Mouse (Mus musculus): ENCODE data around the gene Six5.

Six5 gene

GRCm38 (mm10) chr7:19096421-19096976 is 2.1 kb downstream of the Six5 start:
- no peak for DNase-seq (ENCODE audit: low spot score in 2 of 2)

- no peak for DNase-seq (ENCODE audit: low spot score in 2 of 2)
Observed at GRCm38 (mm10) chr7:19097217-19097616, 2.8 kb downstream of the Six5 start.

DNA sequence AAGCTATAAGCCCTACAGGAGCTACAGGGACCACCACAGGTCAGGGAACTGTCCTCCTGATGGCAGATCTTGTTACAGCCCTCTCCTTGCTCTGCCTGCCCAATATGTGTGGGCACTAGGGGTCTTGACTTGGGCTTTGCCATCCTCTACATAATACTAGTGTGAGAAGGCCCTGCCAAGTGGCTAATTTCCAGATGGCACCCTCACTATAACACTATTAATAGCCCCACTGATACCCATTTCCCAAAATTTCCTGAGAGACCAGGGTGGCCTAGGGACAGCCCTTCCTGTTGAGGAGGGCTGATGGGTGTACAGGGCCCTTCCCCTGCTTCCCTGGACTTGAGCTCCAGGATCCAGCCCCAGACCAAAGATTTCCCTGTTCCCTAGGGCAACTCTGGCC is 3.5 kb downstream of the Six5 start:
- DNase-seq (ENCODE audit: low spot score in 2 of 2): no peak

DNA sequence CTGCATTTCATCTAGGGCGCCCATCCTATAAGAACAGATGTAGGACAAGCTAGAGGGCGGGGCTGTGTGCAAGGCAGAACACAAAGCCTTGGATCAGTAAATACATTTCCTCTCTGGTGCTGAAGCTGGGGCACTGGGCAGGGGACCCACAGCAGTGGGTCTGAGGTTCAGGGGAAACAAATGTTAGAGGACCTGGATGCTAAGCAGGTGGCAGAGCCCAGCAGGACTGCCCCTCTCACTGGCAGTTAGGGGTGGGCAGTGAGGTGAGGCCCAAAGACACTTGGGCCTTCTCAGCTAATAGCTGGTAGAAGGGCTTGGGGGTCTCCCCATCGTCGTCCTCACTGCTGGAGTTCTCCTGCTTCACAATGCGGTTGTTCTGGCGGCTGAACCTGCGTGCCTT is 4.4 kb downstream of the Six5 start:
- no peak for DNase-seq (ENCODE audit: low spot score in 2 of 2)

GRCm38 (mm10) chr7:19100290-19100689 is 5.9 kb downstream of the Six5 start:
- no peak for DNase-seq (ENCODE audit: low spot score in 2 of 2)

DNA sequence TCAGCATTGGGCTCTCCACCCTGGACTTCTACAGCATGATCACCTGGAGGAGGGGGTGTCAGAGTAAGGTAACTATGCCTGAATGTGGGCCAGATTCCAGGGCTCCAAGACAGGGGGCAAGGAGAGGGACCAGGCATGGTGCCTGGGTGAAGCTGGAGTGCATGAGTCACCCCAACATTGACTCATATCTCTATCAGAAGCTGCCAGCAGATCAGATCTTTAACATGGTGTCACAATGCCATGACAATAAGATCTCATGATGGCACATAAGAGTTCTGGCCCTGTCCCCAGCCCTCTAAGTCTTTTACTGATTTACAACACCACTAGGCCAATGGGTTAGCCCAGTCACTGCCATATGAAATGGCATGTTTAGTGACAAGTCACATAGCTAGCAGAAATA is 9.3 kb downstream of the Six5 start:
- no peak for DNase-seq (ENCODE audit: low spot score in 2 of 2)

- DNase-seq (ENCODE audit: low spot score in 2 of 2): no peak
Observed at GRCm38 (mm10) chr7:19104486-19104885, 10.1 kb downstream of the Six5 start.

DNA sequence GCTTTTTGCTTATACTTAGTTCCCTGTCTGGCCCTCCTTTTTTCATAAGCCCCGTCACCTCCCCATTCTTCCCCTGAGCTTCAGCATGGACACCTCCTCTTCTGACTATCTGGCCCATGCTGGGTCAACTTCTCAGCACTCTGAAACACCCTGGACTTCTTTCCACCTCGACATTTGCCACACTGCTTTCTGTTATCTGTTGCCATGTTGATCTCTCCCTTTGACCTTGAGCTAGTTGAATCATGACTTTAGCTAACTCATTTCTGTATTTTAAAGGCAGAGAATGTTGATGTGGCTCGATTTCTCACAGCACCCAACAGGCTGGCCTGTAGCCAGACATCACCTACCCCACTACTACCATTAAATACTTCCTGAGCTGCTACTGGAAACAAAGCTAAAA is 13.0 kb downstream of the Six5 start:
- no peak for DNase-seq (ENCODE audit: low spot score in 2 of 2)

GRCm38 (mm10) chr7:19109565-19109964 is 15.2 kb downstream of the Six5 start:
- no peak for DNase-seq (ENCODE audit: low spot score in 2 of 2)

- peak; percentile 52 to 59 for DNase-seq (ENCODE audit: low spot score in 2 of 2)
Observed at GRCm38 (mm10) chr7:19118028-19118771, 23.8 kb downstream of the Six5 start, which contains the start of gene Gm4969. Gene Gm4969, minus strand, starts transcription at chr7:19118368.

GRCm38 (mm10) chr7:19119083-19119482 is 24.7 kb downstream of the Six5 start:
- peak in 1 of 2 experiments; percentile 20 for DNase-seq (ENCODE audit: low spot score in 2 of 2)

DNA sequence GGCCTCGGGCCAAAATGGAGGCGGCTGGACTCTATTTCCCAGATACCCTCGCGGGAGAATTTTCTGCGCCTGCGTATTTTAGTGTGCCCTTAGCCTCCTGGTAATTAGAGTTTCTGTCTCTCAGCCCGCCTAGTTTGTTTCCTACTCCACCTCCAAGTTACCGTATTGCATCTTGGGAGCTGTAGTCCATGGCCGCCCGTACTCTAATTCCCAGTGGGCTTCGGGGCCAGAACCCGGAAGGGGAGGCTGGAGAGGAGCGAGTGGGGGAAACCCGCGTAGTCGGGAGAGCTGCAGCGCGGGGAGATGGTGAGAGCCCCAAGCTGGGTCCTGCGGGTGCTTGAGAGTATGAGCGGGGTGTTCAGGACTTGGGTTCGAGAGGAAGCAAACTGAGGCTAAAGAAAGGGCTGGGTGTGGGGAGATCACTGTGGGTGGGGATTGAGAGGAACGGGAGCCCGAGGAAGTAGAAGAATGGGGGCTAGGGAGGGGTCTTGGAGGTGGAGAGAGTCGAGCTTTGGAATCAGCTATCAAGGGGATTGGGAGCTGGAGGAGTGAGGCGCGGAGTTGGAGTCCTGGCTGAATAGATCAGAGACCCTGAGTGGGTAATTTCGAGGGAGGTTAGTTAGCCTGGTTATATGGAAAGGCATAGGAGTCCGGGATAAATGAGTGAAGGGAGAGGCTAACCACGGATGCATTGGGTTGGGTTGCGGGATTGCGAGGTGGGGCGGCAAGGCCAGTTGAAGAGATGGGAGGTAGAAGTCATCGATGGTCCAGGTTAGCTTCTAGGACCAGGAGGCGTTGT is 25.4 kb downstream of the Six5 start, which contains the start of gene Fbxo46:
Gene Fbxo46 (plus strand): TSS at position 229 of the 799 bp plus-strand sequence.
- peak; percentile 90 to 92 for DNase-seq (ENCODE audit: low spot score in 2 of 2)

GRCm38 (mm10) chr7:19121686-19122085 is 27.3 kb downstream of the Six5 start:
- no peak for DNase-seq (ENCODE audit: low spot score in 2 of 2)

GRCm38 (mm10) chr7:19124713-19125112 is 30.3 kb downstream of the Six5 start:
- DNase-seq (ENCODE audit: low spot score in 2 of 2): no peak

DNA sequence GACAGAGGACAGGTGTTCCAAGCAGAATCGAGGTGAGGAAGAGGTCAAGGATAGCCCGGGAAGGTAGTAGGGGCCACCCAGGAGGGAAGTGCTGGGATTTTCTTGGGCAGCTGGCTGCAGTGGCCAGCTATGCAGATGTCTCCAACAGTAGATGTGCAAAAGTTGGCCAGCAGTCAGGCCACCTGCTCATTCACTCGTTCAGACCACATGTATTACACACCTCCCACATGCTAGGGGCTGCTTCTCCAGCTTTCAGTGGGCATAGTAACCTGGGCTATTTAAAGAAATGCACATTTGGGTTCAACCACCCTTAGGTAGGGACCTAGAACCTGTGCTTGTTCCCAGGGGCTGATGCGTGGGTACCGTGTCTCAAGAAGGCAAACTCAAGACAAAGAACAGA is 33.4 kb downstream of the Six5 start:
- no peak for DNase-seq (ENCODE audit: low spot score in 2 of 2)

- no peak for DNase-seq (ENCODE audit: low spot score in 2 of 2)
Observed at GRCm38 (mm10) chr7:19129396-19129795, 35.0 kb downstream of the Six5 start.

- DNase-seq (ENCODE audit: low spot score in 2 of 2): no peak
Observed at GRCm38 (mm10) chr7:19130657-19131056, 36.3 kb downstream of the Six5 start.

GRCm38 (mm10) chr7:19131324-19131848 is 37.0 kb downstream of the Six5 start:
- peak; percentile 90 to 94 for DNase-seq (ENCODE audit: low spot score in 2 of 2)

DNA sequence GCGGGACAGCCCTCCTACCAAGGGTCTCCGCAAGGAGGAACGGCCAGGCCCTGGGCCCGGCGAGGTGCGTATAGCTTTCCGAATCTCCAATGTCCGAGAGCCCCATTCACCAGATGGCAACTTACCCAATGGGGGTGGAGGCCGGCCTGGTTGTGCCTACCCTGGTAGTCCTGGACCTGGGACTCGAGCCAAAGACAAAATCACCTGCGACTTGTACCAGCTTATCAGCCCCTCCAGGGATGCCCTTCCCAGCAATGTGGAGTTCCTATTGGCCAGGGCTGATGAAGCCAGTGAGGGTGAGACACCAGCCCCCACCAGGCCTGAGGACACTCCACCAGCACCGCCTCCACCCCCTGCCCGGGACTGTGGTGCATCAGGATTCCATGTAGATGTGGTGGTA is 41.8 kb downstream of the Six5 start:
- DNase-seq (ENCODE audit: low spot score in 2 of 2): no peak

DNA sequence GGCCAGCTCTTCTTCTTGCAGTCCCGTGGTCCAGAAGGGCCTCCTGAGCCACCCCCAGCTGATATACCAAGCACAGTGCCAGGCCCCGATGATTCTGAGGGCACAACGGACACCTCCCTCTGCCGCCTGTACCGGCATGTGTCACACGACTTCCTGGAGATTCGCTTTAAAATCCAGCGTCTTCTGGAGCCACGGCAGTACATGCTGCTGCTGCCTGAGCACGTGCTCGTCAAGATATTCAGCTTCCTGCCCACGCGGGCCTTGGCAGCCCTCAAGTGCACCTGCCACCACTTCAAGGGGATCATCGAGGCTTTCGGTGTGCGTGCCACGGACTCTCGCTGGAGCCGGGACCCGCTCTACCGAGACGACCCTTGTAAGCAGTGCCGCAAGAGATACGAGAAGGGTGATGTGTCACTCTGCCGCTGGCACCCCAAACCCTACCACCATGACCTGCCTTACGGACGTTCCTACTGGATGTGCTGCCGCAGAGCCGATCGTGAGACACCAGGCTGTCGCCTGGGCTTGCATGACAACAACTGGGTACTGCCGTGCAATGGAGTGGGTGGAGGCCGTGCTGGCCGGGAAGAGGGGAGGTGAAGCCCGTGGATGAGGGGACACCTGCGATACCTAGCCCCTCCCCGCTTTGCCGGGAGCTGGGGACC is 42.4 kb downstream of the Six5 start:
- no peak for DNase-seq (ENCODE audit: low spot score in 2 of 2)

DNA sequence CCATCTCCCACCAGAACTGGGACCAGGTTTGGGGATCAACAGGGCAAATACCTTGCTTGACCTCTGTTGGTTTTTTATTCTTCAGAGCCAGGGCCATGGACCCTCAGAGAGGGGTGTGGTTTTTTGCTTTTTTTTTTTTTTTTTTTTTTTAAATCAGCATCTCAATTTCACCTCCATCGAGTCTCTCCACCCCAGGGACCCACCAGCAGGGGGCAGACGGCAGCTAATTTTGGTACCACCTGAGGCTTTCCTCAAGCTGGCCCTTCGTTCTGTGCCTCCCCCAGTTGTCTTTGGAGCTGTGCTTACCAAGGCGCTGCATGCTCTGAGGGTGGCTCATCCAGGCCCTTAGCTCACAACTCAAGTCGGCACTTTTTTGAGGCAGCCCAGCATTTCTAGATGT is 43.0 kb downstream of the Six5 start:
- peak in 1 of 2 experiments; percentile 73 for DNase-seq (ENCODE audit: low spot score in 2 of 2)

- no peak for DNase-seq (ENCODE audit: low spot score in 2 of 2)
Observed at GRCm38 (mm10) chr7:19146793-19147192, 52.4 kb downstream of the Six5 start.
